Mouse (Mus musculus): ENCODE data around the gene Pbxip1.

GRCm38 (mm10) chr3:89416158-89416557, 20.3 kb upstream of the Pbxip1 start:
- TF ChIP-seq CTCF (IDR thresholded peaks at IDR 0.05; ENCODE audit: insufficient read depth, low read length): no peak
- no peak for TF ChIP-seq POLR2A (IDR thresholded peaks at IDR 0.05; ENCODE audit: borderline replicate concordance, extremely low read depth, low read depth, low read length)
